Mouse (Mus musculus) mouse trophoblast stem cell (cell line): ENCODE measurements around the gene Tnfrsf11a.

Experiments used
- in situ Hi-C, 2 experiments: fragments of 300-500 bp; cut with MseI, MboI; formaldehyde crosslinking; loops; 2 replicates in 1 of 2; 3 replicates in 1 of 2; pipeline ENCODE4 v1.15.1; 2025

Gene Tnfrsf11a

GRCm38 (mm10) chr1:105827786-105828345 lies 47.3 kb downstream of the Tnfrsf11a start:
- in situ Hi-C loops: no loop called here

- in situ Hi-C loops: no loop called here
Observed at GRCm38 (mm10) chr1:105829171-105829570, 48.7 kb downstream of the Tnfrsf11a start.

GRCm38 (mm10) chr1:105832784-105833183 lies 52.3 kb downstream of the Tnfrsf11a start:
- in situ Hi-C loops: no loop called here

GRCm38 (mm10) chr1:105842950-105843349 lies 62.4 kb downstream of the Tnfrsf11a start:
- in situ Hi-C loops: no loop called here

GRCm38 (mm10) chr1:105843386-105843785 lies 62.9 kb downstream of the Tnfrsf11a start:
- in situ Hi-C loops: no loop called here

GRCm38 (mm10) chr1:105843856-105844255 lies 63.3 kb downstream of the Tnfrsf11a start:
- in situ Hi-C loops: no loop called here

GRCm38 (mm10) chr1:105844341-105845006 lies 64.0 kb downstream of the Tnfrsf11a start:
- in situ Hi-C loops: no loop called here

- in situ Hi-C loops: no loop called here
Observed at GRCm38 (mm10) chr1:105846431-105846830, 65.9 kb downstream of the Tnfrsf11a start.

GRCm38 (mm10) chr1:105848806-105849205 lies 68.3 kb downstream of the Tnfrsf11a start:
- in situ Hi-C loops: no loop called here

GRCm38 (mm10) chr1:105851341-105851740 lies 70.8 kb downstream of the Tnfrsf11a start:
- in situ Hi-C loops: no loop called here

GRCm38 (mm10) chr1:105859740-105860139 lies 79.2 kb downstream of the Tnfrsf11a start:
- in situ Hi-C loops: no loop called here

- in situ Hi-C loops: loop anchor here in 1 of 2 experiments (25.0 kb wide), 1 partner anchor 511 kb away; no protein-coding TSS in a partner anchor
Observed at GRCm38 (mm10) chr1:105876589-105876988, 96.1 kb downstream of the Tnfrsf11a start.

- in situ Hi-C loops: loop anchor here in 1 of 2 experiments (25.0 kb wide), 1 partner anchor 509 kb away; no protein-coding TSS in a partner anchor
Observed at GRCm38 (mm10) chr1:105877808-105878207, 97.3 kb downstream of the Tnfrsf11a start.

GRCm38 (mm10) chr1:105878416-105878815 lies 97.9 kb downstream of the Tnfrsf11a start:
- in situ Hi-C loops: loop anchor here in 1 of 2 experiments (25.0 kb wide), 1 partner anchor 509 kb away; no protein-coding TSS in a partner anchor

GRCm38 (mm10) chr1:105880555-105881304 lies 100.2 kb downstream of the Tnfrsf11a start:
- in situ Hi-C loops: loop anchor here in 1 of 2 experiments (25.0 kb wide), 1 partner anchor 507 kb away; no protein-coding TSS in a partner anchor

GRCm38 (mm10) chr1:105881466-105881865 lies 100.9 kb downstream of the Tnfrsf11a start:
- in situ Hi-C loops: loop anchor here in 1 of 2 experiments (25.0 kb wide), 1 partner anchor 506 kb away; no protein-coding TSS in a partner anchor

GRCm38 (mm10) chr1:105883498-105883897 lies 103.0 kb downstream of the Tnfrsf11a start:
- in situ Hi-C loops: loop anchor here in 1 of 2 experiments (25.0 kb wide), 1 partner anchor 504 kb away; no protein-coding TSS in a partner anchor

GRCm38 (mm10) chr1:105885101-105885500 lies 104.6 kb downstream of the Tnfrsf11a start:
- in situ Hi-C loops: loop anchor here in 1 of 2 experiments (25.0 kb wide), 1 partner anchor 502 kb away; no protein-coding TSS in a partner anchor

GRCm38 (mm10) chr1:105885575-105885974 lies 105.1 kb downstream of the Tnfrsf11a start:
- in situ Hi-C loops: loop anchor here in 1 of 2 experiments (25.0 kb wide), 1 partner anchor 502 kb away; no protein-coding TSS in a partner anchor

- in situ Hi-C loops: loop anchor here in 1 of 2 experiments (25.0 kb wide), 1 partner anchor 501 kb away; no protein-coding TSS in a partner anchor
Observed at GRCm38 (mm10) chr1:105886358-105886757, 105.8 kb downstream of the Tnfrsf11a start.

- in situ Hi-C loops: loop anchor here in 1 of 2 experiments (10.0 to 25.0 kb wide), 2 partner anchors 144 to 496 kb away; no protein-coding TSS in a partner anchor
Observed at GRCm38 (mm10) chr1:105891032-105891725, 110.7 kb downstream of the Tnfrsf11a start.
